Mouse (Mus musculus): ENCODE results near the gene Il25. TPM values are rescaled to one million over a fixed set of nuclear protein-coding genes. Genes with fewer than 3 reads are reported as not detected.

Gene Il25
- total RNA-seq, 1 experiment from 2014 or later, result not detected

Small RNA genes lying within 50 kb of the gene (microRNA-seq; reads per million reads assigned to microRNA genes)
- gene Mir208a, result 0 reads per million in 2 experiments
- gene Mir208b, result 0 to 0.36 reads per million in 2 experiments

Other genes starting within 250 kb of the Il25 start
- gene 1700123O20Rik, start 246.5 kb upstream of the Il25 start, total RNA-seq (2021), result 39.3 and 39.9 TPM in 2 replicates
- gene Acin1, start 245.8 kb upstream of the Il25 start, total RNA-seq (2021), result 233 and 235 TPM in 2 replicates
- gene Gm29776, start 233.9 kb upstream of the Il25 start, total RNA-seq (2021), result not detected in 2 replicates
- not detected in 2 replicates for gene Cebpe, start 220.5 kb upstream of the Il25 start, total RNA-seq (2021)
- 58.4 and 64.6 TPM in 2 replicates for gene Slc7a8, start 150.7 kb upstream of the Il25 start, total RNA-seq (2021)
- gene Rnf212b, start 118.6 kb upstream of the Il25 start, total RNA-seq (2021), result 1.2 TPM in 1 of 2 replicates, not detected in the other
- 14.8 and 19.0 TPM in 2 replicates for gene Homez, start 61.7 kb upstream of the Il25 start, total RNA-seq (2021)
- 19.3 and 23.8 TPM in 2 replicates for gene Ppp1r3e, start 55.1 kb upstream of the Il25 start, total RNA-seq (2021)
- gene Bcl2l2, start 49.3 kb upstream of the Il25 start, total RNA-seq (2021), result 50.0 and 62.2 TPM in 2 replicates
- gene Gm20521, start 49.3 kb upstream of the Il25 start, total RNA-seq (2021), result 10.0 TPM in 1 of 2 replicates, not detected in the other
- gene Pabpn1, start 40.2 kb upstream of the Il25 start, total RNA-seq (2021), result 195 and 256 TPM in 2 replicates
- gene Slc22a17, start 19.6 kb upstream of the Il25 start, total RNA-seq (2021), result 32.9 and 41.6 TPM in 2 replicates
- gene Efs, start 6.6 kb upstream of the Il25 start, total RNA-seq (2021), result 2.6 and 3.6 TPM in 2 replicates
- 0.49 and 1.2 TPM in 2 replicates for gene Cmtm5, start 3.6 kb downstream of the Il25 start, total RNA-seq (2021)
- gene Myh6, start 34.2 kb downstream of the Il25 start, total RNA-seq (2021), result not detected in 2 replicates
- gene Gm17428, start 44.2 kb downstream of the Il25 start, total RNA-seq (2021), result not detected in 2 replicates
- gene Myh7, start 61.9 kb downstream of the Il25 start, total RNA-seq (2021), result not detected in 2 replicates
- 38.3 and 39.8 TPM in 2 replicates for gene Ngdn, start 82.8 kb downstream of the Il25 start, total RNA-seq (2021)
- gene Zfhx2, start 159.6 kb downstream of the Il25 start, total RNA-seq (2021), result 9.1 and 9.9 TPM in 2 replicates
- 16.2 and 21.6 TPM in 2 replicates for gene Thtpa, start 162.1 kb downstream of the Il25 start, total RNA-seq (2021)
- 27.4 and 32.8 TPM in 2 replicates for gene Ap1g2, start 173.9 kb downstream of the Il25 start, total RNA-seq (2021)
- gene Jph4, start 184.2 kb downstream of the Il25 start, total RNA-seq (2021), result 3.8 and 6.6 TPM in 2 replicates

All from adrenal gland, postnatal 25 days (tissue).